Mouse (Mus musculus) cerebellum, postnatal 10 days (tissue): ENCODE measurements at regions not wholly inside any gene's neighbourhood (a gene's known extent, or its start where the extent isn't known, plus 50 kb on each side); places are given as distances from the start of the nearest gene placed in this dataset.

Source experiments
- DNase-seq, 2 experiments: peaks; one replicate each; pipeline ENCODE4 v3.0.0; 2021; ENCODE audit warnings: mixed read lengths in 2 of 2

DNA sequence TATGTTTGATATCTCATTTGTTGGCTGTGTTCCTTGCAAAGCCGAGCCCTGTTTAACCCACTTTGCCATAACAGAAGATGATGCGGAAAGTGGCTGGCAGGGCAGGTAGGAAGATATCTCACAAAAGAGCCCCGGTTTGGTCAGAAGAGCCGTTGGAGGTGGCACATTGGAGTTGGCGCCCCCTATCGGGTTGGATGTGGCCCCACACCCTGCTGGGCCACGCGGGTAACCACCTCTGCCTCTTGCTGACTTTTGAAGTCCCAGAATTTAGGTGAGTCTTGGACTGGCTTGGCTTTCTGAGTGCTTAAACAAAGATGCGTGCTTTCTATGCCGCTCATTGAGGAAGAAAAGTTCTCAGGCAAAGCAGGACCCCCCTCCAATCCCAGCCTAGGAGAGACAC is 56.1 kb downstream of the Gm4791 start:
- peak; percentile 29 to 36 for DNase-seq

DNA sequence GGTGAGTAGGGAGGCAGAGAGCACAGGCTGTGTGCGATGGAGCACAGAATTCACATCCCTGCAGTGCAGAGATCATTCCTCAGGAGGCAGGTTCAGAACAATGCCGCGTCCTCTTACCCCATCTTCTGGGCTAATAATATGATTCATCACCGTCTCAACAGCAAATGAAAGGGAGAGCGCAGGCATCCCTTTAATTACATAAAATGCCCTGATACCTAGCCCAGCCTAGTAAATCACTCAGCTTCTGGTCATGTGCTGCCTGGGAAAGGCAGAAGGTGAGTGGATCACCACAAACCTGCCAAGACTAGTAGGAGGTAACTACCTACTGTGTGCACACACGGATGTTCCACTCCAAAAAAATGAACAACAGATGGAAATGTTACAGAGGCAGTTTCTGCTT is 57.0 kb downstream of the Gm4791 start:
- DNase-seq = no peak

DNA sequence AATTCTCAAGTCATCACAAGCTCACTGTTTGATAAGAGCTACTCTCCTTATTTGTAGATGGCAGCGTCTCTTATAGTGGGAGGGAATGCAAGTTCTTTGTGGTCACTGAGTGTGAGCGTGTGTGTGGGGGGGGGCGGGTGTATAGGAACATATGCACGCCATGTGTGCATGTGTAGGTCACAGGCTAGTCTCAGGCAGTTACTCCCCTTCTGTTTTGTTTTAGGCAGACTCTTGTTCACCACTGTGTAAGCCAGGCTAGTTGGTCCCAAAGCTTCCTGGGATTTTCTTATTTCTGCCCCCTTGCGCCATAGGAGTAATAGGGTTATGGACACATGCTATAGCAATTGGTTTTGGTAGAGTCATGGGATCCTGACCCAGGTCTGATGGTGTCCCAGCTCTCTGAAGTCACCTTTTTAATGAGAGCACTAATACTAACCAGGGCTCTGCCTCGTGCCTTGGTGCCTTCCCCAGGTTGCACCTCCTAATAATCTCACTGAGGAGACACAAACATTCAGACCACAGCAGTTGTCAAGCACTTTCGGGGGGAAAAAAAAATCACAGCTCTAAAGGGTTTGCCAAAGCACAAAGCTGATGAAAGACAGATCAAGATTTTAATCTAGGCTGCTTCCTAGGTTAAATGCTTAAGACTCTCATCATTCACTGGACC is 60.9 kb downstream of the Gm4791 start:
- no peak for DNase-seq

- DNase-seq = peak in 1 of 2 experiments; percentile 9
These were observed 62.2 kb downstream of the Gm4791 start for GRCm38 (mm10) chr9:47060757-47061156.

DNA sequence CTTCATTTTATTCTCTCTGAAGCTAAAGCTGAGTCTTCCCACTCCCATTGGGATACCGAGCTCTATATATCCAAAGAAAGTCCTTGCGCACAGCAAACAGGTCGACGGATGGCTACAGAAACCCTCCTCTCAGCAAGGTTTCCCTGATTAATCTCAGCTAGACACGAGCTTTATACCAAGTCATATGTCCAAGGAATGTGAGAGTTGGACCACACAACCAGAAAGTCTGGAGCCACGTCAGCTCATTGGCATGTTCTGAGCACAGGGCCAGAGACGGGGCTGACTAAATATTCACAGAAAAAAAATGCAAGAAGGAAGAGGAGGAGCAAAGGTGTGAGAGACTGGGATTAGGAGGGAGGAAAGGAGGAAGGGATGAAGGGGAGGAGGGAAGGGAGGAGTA is 64.0 kb downstream of the Gm4791 start:
- peak in 1 of 2 experiments; percentile 16 for DNase-seq

DNA sequence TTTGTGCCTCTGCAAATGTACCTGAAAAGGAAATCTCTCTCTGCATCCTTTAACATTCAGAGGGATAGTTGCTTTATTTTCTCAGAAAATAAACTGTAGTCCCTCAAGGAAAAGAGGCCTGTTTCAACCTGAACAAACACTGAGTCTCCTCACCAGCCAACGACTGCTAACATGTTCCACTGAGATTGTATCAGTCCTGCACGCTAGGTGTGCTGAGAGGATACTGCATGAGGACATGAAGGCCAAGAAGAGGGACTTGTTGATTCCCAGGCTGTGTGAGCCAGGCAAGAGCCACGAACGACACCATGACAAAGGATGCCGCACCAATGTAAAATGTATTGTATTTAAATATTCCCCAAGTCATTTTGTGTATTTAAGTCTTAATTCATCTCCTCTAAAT is 65.2 kb downstream of the Gm4791 start:
- DNase-seq = no peak

- DNase-seq = peak; percentile 67 to 76
These were observed 66.0 kb downstream of the Gm4791 start for GRCm38 (mm10) chr9:47064463-47065032.

DNA sequence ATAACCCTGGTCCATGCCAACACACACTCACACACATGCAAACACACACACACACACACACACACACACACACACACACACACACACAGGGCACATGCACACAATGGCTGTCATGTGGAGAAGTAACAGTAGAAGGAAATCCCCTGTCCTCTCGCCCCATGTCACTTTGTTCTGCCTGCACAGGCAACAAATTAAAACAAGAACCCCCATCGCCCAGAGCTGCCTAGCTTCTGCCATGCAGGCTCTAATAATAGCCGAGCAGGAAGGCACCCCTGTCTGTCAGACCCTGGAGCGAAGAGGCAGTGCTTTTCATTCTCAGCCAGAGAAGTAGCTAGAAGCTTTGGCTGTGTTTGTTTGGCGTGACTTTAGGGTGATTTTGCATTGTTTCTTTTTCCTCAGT is 70.9 kb downstream of the Gm4791 start:
- DNase-seq = peak; percentile 13 to 19

DNA sequence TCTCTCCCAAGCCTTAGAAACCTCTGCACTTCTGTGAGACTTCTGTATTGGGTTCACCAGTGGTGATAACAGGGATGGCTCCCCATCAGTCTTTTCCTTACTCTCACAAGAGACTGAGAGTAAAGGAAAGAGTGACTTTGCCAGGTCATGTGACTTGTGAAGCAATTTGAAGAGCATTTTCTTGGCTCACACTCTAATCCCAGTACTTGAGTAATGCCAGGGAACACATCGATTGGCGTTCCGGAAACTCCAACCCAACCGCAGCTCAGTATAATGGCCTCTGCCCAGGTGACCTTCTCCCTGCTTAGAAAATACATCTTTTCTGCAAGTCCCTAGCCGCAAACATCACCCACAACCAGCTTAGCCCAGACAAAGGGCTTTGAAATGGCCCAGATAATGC is 72.4 kb downstream of the Gm4791 start:
- DNase-seq = no peak

GRCm38 (mm10) chr9:47076946-47077345 is 78.4 kb downstream of the Gm4791 start:
- peak; percentile 20 to 22 for DNase-seq

DNA sequence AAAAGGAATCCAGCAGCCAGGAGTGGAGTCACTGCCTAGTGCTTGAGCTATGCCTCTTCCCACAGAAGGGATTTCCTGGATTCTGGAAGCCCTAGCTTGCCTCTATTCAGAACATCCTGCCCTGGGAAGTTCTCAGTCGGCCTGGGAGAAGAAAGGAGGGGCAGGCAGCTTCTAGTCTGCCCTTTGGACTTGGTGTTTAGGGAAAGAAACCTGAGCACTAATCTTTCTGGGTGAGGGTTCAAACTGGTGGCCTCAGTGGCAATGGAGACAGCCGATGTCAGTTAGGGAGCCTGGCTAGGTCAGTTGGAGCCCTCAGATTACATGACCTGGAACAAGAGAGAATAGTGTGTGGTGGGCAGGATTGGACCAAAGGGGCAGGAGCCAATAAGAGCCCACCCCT is 78.9 kb downstream of the Gm4791 start:
- no peak for DNase-seq

DNA sequence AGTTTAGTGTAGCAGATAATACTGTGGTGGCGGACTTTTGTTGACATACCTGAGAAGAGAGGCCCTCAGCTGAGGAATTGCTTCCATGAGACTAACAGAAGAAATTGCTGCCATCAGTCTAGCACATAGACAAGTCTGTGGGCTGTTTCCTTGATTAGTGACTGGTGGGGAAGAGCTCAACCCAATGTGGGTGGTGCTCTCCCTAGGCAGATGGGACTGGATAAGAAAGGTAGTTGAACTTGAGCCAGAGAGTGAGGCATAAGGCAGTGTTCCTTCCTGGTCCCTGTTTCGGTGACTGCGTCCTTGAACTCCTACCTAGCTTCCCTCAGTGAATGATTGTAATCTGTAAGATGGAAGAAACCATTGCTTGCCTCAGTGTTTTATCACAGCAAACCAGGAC is 79.4 kb downstream of the Gm4791 start:
- no peak for DNase-seq

GRCm38 (mm10) chr9:47081407-47081806 is 82.9 kb downstream of the Gm4791 start:
- no peak for DNase-seq

- peak; percentile 33 to 39 for DNase-seq
These were observed 93.3 kb downstream of the Gm4791 start for GRCm38 (mm10) chr9:47091796-47092195.

GRCm38 (mm10) chr9:47095656-47096055 is 97.1 kb downstream of the Gm4791 start:
- no peak for DNase-seq

DNA sequence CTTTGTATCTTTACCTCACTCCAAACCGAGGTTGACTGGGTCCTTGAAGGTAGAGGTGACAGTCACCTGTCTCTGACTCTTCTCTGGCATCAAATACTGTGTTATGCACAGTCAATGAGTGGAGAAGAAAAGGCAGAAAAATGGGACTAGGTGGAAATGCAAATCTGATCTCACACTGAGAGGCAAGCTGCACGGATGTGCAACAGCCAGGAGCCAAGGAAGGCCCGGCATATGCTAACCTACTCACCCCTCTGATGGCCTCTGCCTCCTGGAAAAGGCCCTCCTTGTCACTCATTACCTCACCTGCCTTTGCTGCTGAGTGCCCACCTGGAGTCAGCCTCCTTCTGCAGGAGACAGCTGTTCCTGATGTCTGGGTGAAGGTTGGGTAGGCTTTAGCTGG is 104.8 kb downstream of the Gm4791 start:
- DNase-seq = peak; percentile 51 to 61

- peak; percentile 89 to 90 for DNase-seq
These were observed 105.4 kb downstream of the Gm4791 start for GRCm38 (mm10) chr9:47103966-47104365.

DNA sequence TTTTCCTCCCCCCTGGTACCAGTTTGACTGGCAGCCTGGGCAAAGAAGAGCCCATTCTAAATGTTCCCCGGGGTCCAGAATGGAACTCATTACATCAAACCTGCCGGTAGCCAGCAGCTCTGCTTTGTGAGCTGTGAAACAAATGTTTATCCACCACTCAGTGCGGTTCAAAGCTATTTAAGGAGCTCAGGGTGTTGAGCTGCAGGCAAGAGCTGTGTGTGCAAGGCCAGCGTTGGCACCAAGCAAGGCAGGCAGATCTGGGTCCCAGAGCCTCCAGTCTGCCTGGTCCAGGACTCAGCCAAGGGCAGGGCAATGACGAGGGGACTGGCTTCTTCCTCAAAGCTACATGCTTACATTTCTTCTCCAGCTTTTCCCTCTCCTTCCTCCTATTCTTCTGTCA is 109.6 kb downstream of the Gm4791 start:
- DNase-seq = peak; percentile 53 to 60

GRCm38 (mm10) chr9:47119253-47119652 is 120.7 kb downstream of the Gm4791 start:
- DNase-seq = no peak

- peak; percentile 89 to 95 for DNase-seq
These were observed 124.6 kb downstream of the Gm4791 start for GRCm38 (mm10) chr9:47123113-47123512.

GRCm38 (mm10) chr9:47125517-47125916 is 127.0 kb downstream of the Gm4791 start:
- DNase-seq = peak; percentile 73 to 86

GRCm38 (mm10) chr9:47126236-47126635 is 127.7 kb downstream of the Gm4791 start:
- DNase-seq = peak; percentile 63 to 75

GRCm38 (mm10) chr9:47127756-47128424 is 129.3 kb downstream of the Gm4791 start:
- peak; percentile 62 to 73 for DNase-seq

GRCm38 (mm10) chr9:47129101-47129500 is 130.6 kb downstream of the Gm4791 start:
- DNase-seq = peak; percentile 62 to 63
